Mouse (Mus musculus): ENCODE results near the gene Pbld2. TPM values are rescaled to one million over a fixed set of nuclear protein-coding genes. Genes with fewer than 3 reads are reported as not detected.

The Pbld2 gene
- polyA plus RNA-seq, 1 experiment from 2014 or later, result 1.3 TPM

Other genes starting within 250 kb of the Pbld2 start
- 141 and 147 TPM in 2 replicates for gene Ccar1, start 232.0 kb upstream of the Pbld2 start, polyA plus RNA-seq (2016; fragmentation: Nextera tagmentation; extraction: Ambion mirVana)
- 34.5 and 39.3 TPM in 2 replicates for gene Tet1, start 115.3 kb upstream of the Pbld2 start, polyA plus RNA-seq (2016; fragmentation: Nextera tagmentation; extraction: Ambion mirVana)
- 12.6 and 14.1 TPM in 2 replicates for gene Slc25a16, start 103.7 kb upstream of the Pbld2 start, polyA plus RNA-seq (2016; fragmentation: Nextera tagmentation; extraction: Ambion mirVana)
- 11.9 and 13.4 TPM in 2 replicates for gene Dna2, start 77.3 kb upstream of the Pbld2 start, polyA plus RNA-seq (2016; fragmentation: Nextera tagmentation; extraction: Ambion mirVana)
- 36.7 and 40.0 TPM in 2 replicates for gene Rufy2, start 44.1 kb upstream of the Pbld2 start, polyA plus RNA-seq (2016; fragmentation: Nextera tagmentation; extraction: Ambion mirVana)
- gene Hnrnph3, start 98 bp upstream of the Pbld2 start, polyA plus RNA-seq (2016; fragmentation: Nextera tagmentation; extraction: Ambion mirVana), result 230 and 238 TPM in 2 replicates
- 0.79 and 0.83 TPM in 2 replicates for gene Pbld1, start 35.8 kb downstream of the Pbld2 start, polyA plus RNA-seq (2016; fragmentation: Nextera tagmentation; extraction: Ambion mirVana)
- 0.62 and 1.1 TPM in 2 replicates for gene Atoh7, start 75.3 kb downstream of the Pbld2 start, polyA plus RNA-seq (2016; fragmentation: Nextera tagmentation; extraction: Ambion mirVana)
- gene Mypn, start 179.6 kb downstream of the Pbld2 start, polyA plus RNA-seq (2016; fragmentation: Nextera tagmentation; extraction: Ambion mirVana), result 0.08 and 0.76 TPM in 2 replicates
- 40.9 and 47.1 TPM in 2 replicates for gene Herc4, start 219.5 kb downstream of the Pbld2 start, polyA plus RNA-seq (2016; fragmentation: Nextera tagmentation; extraction: Ambion mirVana)

Data from hindbrain, embryonic 12.5 days (tissue).